Mouse (Mus musculus): ENCODE measurements at regions not wholly inside any gene's neighbourhood (a gene's known extent, or its start where the extent isn't known, plus 50 kb on each side); places are given as distances from the start of the nearest gene placed in this dataset.
A peak's percentile ranks its signal among the peaks of the same experiment; 100 is the strongest.

DNA sequence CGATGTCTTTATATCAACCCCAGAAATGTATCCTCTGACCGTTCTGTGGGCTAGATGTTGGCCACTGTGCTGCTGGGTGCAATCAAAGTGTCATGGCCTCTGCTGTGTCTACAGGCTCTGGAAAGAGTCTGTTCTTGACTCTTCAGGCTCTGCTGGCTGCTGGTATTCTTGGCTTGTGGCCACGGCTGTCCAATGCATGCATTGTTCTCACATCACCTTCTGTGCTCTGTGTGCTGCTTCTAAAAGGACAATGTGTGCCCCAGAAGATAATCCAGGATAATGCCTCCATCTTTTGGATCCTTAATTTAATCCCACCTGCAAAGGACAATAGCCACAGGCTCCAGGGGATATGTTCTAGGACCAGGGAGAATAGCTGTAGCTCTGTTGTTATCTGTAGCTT, 77.5 kb upstream of the Dapl1 start:
- no peak for DNase-seq

DNA sequence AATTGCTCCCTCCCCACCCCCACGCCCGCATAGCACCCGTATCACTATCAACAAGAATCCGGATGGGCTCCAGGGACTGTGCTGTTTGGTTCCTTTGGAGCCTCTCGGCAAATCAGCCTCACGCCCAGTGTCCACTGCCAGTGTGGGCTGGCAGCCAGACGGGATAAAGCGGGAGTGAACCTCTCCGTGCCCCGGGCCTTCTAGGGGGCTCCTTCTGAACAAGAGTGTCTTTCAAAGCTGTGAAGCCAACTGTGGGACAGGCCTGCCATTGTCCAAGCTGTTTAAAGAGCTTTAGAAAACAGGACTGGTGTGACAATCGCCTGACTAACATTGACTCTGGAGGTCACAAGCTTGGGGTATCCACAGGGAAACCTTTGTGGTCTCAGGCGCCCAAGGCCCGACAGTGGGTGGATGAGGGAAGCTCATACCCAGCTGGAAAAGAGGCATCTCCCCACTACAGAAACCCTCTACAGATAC, 76.9 kb upstream of the Dapl1 start:
- no peak for DNase-seq

DNA sequence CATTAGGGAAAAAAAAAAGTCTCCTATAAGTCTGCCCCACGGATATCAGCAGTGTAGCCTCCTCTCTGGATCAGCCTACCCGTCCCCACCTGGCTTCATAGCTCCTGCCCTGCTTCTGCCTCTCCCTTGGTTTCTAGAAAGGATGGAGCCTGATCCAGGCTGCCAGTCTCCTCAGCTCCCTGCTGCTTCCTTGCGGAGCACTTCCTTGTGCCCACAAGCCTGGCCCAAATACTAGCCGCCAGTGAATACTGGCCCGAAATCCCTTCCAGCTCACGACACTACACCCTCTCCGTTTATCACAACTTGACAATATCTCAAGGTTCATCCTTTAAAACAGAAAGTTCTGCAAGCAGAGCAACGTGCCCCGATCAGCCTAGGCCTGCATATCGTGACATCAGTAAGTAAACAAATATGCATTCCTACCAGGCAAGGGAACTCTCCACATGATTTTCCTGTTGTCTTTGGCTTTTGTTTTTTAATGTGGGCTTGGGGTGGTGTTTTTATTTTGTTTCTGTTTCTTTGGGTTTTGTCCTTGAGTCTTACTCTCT, 76.3 kb upstream of the Dapl1 start:
- DNase-seq = no peak

DNA sequence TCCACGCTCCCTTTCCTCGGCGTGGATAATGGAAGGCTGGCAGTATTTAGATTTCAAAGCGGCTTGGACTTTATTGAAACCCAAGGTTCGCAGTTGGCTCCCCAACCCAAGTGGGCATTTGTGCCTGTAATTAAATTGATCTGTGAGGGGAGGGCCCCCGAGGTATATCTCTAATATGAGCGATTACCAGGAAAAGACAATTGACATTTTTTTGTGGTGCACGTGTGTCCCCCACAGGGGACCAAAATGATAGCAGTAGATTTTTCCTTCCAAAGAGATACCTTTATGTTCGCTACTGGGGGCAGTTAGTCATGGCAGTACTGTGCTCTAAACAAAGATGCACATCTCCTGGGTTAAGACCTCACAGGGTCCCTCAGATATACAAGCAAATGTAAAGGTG, 69.8 kb upstream of the Dapl1 start:
- DNase-seq = no peak

DNA sequence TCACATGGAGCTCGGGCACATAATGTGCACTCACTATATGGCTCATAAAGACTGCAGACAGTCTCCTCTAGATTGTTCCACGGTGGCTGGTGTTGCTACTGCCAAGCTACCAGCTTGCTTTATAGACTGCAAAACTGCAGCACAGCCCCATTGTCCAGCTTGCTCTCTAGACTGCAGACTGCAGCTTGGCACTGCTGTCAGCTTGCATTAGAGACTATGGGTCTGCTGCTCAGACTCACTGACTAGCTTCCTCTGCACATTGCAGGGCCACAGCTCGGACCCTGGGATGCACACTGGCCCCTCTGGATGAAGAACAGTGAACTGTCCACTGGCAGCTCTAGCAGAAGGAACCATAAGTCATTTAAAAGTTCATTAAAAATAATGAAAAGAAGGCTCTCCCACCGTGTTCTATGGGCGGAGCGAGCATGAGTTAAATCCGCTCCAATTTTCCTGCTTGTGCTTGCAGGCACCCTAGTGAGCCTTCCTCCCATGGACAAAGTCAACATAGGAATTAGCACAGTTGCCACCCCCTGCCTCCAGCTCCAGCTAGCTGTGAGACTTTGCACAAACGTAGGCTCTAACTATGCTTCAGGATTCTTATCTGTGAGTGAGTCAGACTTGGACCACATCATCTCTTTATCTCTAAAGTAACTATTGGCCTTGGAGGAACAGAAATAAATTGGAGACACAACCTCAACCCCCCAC, 67.8 kb upstream of the Dapl1 start:
- no peak for DNase-seq

DNA sequence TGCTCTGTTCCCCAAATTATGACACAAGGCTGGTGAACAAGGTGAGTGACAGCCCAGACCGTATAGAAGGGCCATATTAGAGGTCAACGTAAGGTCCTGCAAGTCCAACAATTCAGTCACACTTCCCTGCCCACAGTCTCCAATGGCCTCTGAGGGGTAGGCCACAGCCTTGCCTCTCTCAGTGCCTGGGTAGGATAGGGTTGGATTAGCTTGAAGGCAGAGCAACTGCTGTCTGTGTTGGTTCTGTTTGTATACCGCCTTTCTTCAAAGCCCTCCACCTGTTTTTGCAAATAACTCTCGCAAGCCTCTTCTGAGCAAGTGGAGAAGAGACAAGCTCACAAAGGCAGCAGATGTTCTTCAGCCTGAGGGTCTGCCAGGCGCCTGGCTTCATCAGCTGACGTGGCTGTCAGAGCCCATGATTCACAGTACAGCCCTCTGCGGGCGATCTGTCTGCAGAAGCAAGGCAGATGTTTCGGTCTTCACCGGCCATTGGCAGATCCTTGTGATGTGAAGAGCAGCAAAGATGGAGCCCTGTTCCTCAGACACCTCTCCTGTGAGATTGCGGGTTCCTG, 67.0 kb upstream of the Dapl1 start:
- no peak for DNase-seq

DNA sequence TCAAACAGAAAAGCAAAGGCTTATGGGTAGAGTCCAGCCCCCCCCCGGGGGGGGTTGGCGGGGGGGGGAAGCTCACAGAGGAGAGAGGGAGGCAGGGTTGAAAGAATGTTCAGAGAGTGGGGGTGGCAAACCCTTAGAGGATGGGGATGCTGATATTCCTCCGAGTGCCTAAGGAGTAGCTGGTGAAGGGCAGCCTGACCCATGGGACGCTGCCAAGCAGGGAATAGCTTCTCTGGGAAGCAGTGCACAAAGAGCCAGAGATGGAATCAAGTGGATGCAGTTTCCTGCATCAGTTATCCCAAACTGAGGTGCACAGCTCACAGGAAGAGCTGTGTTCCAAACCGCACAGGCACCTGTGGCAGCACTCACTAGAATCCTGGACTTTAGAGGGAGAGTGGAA, 64.0 kb upstream of the Dapl1 start:
- no peak for DNase-seq

DNA sequence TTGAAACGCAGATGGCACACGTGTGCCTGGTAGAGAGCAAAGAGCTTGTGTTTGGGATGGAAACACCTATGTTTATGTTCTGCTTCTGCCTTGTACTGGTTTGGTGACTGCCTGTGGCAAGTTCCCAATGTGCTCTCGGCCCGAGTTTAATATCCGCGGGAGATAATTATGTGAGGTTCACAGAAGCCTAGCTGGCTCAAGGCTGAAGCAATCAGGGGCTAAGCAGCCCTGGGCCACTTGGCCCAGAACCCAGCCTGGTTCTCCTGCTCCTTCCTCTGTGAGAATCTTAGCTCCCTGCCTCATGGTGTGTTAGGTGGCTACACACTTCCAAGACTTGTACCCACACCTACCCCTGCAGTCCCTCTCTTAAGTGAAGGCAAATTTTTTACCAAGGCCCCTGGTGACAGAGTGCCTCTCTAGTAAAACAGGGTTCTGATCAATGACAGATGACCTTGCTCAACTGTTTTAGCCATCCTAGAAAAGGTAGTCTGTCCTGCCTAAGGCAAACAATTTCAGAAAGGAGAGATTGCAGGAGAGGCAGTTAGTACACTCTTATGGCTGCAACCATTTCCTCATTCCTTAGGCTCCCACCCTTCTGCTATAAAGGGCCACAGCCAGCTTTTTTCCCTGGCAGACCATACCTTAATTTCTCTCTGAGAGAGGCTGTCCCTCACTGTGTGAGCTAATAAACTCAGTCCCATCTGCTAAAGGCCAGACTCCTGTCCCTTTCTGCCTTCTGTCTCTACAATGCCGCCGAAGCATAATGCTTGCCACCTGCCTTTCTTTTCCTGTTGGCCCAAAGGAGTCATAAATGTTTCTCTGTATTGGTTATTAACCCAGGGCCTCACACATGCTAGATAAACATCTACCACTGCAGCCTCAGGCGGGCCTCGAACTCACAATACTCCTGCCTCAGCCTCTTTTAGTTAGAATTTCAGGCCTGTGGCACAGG, 61.9 kb upstream of the Dapl1 start:
- peak; percentile 31 for DNase-seq

DNA sequence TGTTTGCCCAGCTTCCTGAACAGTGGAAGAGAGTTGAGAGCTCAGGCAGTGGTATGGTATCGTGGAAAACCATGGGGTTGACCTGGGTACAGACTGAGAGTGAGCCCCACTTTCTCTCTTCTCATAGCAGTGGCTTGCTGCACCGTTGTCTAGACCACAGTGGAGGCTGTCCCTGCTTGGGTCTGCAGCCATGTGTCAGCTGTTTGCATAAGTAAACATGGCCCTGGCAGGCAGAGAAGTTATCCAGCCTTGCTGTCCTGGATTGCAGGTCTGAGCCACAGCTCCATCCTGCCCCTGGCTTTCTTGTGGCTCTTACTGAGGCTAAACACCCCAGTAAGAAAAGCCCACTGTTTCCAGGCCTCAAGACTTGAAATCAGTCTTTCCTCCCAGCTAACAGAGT, 60.2 kb upstream of the Dapl1 start:
- no peak for DNase-seq

DNA sequence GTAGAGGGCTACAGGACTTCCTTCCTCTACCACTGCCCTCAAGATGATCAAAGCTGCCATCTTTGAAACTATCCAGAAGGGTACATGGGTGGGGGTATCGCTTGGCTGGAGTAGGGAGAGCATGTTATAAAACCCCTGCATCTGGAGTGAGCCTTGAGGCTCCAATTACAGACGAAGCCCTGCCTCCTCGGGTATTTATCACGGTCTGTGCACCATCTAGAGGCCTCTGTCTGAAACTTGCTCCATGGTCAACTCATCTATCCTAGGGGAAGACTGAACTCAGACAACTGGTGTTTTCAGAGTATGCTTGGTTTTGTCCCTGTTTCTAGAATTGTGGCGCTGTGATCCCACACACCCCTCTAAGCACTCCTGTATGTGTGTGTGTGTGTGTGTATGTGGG, 59.7 kb upstream of the Dapl1 start:
- DNase-seq = no peak

DNA sequence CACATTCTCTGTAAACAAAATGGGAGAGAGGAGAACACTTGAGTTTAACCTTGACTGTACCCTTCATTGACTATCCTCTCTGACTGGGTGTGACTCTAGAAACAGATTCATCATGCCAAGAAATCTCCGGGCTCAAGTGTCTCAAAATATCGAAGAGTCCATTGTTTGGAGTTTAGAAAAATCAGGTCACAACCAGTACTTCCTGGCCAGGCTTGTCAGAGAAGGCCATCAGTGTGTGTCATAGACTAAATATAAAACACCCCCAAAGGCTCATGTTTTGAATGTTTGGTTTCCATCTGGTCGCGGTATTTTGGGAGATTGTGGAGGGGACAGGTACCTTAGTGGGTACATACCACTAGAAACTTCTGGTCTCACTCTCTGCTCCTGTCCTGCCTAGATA, 58.6 kb upstream of the Dapl1 start:
- DNase-seq = no peak

DNA sequence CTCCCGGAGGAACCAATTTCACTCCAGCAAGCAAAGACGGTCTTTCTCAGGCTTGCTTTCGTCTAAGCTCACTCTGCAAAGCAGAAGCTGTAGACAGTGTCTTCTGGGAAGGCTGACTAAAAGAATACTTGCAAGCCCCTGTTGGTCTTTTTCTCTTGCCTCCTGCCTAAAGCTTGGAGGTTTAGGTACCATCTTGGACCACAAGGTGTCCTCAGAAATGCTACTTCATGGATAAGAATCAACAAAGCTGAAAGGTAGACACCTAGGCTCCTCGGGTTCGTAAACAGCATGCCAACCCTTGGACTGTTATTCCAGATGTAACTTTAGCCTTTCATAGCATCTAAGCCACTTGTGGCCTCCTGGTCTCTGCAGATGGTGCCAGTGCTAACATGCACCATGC, 53.0 kb upstream of the Dapl1 start:
- DNase-seq = no peak

DNA sequence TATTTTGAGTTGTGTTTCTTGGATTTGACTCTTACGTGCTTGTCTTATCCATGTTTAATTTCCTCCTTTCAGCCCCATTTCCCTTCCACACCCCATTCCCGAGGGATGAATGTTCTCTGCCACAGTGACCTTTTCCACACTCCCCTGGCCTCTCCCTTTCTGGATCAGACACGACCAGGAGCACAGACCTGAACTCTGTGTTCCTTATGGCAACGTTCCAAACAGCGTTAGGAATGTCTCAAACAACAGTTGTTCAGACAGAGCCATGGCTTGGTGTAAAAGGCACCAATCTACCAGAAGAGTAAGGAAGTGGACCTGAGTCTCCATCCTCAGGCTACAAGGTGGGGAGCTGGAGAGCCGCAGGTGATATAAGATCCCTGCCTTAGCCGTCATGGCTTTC, 52.6 kb upstream of the Dapl1 start:
- no peak for DNase-seq
